Mouse (Mus musculus): ENCODE results near the gene Srcap.
"Not testable (repeated sequence)": the region's sequence is repeated elsewhere in the genome, so short reads cannot be mapped to it uniquely, and the experiment has no call there.

DNA sequence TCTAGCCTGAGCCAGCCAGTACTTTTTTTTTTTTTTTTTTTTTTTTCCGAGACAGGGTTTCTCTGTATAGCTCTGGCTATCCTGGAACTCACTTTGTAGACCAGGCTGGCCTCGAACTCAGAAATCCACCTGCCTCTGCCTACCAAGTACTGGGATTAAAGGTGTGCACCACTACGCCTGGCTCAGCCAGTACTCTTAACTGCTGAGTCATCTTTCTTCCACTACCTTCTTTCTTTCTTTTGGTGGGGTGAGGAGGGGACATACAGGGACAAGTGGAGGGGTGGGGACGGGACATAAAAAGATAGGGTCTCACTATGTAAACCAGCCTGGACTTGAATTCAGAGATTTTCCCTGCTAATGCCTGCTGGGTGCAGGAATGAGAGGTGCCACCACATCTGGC, 2.0 kb upstream of the Srcap start:
- not testable (repeated sequence) for TF ChIP-seq POLR2A (IDR thresholded peaks at IDR 0.05; ENCODE audit: low read depth, low read length); CTCF (IDR thresholded peaks at IDR 0.05; ENCODE audit: borderline replicate concordance, insufficient read depth, low read length)

Data from embryonic fibroblast, embryonic 13.5 days (primary cell).